Mouse (Mus musculus) gastrocnemius, adult 2 months (tissue): ENCODE results near the gene Sec24b. TPM values are rescaled to one million over a fixed set of nuclear protein-coding genes. Genes with fewer than 3 reads are reported as not detected.

Experiments
- DNase-seq: peaks from one replicate; pipeline ENCODE4 v3.0.0; 2022
- H3K27ac ChIP-seq: fragments of 200-600 bp; 2 replicates; pipeline ENCODE4 v1.8.1; 2022; ENCODE audit warnings: mild to moderate bottlenecking
- H3K4me3 ChIP-seq: fragments of 200-600 bp; 2 replicates; pipeline ENCODE4 v1.8.1; 2022; ENCODE audit warnings: mild to moderate bottlenecking, moderate library complexity
- CTCF ChIP-seq: fragments of 200-600 bp; IDR thresholded peaks from 2 replicates; pipeline ENCODE4 v1.8.1; 2022; ENCODE audit warnings: antibody characterized with exemption, mild to moderate bottlenecking, moderate library complexity
- intact Hi-C: fragments of 180-260 bp; cut with DNase I; formaldehyde crosslinking; loops from one replicate; pipeline ENCODE4 v1.15.1; 2025
- total RNA-seq, 2 experiments: library from RNA; stranded (reverse); gene quantifications; 2 replicates each; pipeline ENCODE4 v1.2.3; 2021

The Sec24b gene
- total RNA-seq, 2 experiments from 2014 or later: 24.9 to 28.8 TPM

DNA sequence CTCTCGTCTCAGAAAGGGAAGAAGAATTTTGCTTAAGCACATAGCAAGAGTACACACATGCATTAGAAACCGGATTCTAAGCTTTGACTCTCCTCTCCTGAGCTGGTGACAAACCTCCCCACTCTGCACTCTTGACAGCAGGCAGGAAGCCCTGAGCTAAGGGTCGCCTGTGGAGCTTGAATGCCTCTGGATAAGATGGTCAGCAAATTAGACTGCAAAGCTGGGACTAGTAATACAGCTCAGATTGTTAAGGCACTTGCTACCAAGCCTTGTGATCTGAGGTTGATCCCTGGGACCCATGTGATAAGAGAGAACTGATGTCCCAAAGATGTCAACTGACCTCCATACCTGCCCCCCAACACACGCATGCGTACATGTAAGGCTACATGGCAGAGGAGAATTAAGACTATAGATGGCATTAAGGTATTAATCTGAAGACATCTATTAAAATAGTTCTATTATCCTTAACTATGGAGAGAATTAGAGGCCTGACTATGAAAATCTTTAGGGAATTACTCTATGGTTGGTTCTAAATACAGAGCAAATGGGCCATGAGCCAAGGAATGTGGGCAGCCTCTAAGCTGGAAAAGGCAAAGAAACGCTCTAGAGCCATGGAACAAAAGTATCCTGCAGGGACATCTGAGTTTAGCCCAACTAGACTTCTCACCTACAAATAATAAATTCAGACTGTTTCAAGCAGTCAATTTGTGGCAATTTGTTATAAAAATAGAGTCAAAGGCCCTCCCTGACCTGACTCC lies 8.6 kb downstream of the Sec24b start:
- Histone ChIP-seq H3K4me3 (no peak overlapping the region), H3K27ac (peak overlapping the region; percentile 56)
- intact Hi-C loops: loop anchor here (10.0 kb wide), 1 partner anchor 58 kb away; no protein-coding TSS in a partner anchor
- DNase-seq: no peak
- TF ChIP-seq CTCF: no peak

DNA sequence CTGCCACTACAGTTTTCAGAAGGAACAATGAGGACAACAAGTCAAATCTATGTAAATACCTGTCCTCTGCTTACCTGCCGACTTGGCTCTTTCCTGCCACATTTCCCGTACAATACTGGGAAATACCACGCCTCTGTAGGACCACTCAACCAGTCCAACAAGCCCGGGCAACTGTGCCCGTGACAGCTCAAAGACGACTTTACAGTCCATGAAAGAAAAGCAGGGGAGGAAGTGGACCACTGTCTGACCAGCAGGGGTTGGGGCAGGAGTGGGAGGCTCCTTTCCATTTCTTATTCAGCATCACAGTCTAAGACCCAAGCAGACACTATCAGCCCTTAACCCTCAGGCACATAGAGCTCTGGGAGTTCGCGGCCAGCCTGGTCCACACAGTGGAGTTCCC lies 9.2 kb downstream of the Sec24b start:
- no peak overlapping the region for H3K27ac ChIP-seq
- DNase-seq: no peak
- no peak overlapping the region for H3K4me3 ChIP-seq
- intact Hi-C loops: loop anchor here (10.0 kb wide), 1 partner anchor 57 kb away; no protein-coding TSS in a partner anchor
- TF ChIP-seq CTCF: no peak

DNA sequence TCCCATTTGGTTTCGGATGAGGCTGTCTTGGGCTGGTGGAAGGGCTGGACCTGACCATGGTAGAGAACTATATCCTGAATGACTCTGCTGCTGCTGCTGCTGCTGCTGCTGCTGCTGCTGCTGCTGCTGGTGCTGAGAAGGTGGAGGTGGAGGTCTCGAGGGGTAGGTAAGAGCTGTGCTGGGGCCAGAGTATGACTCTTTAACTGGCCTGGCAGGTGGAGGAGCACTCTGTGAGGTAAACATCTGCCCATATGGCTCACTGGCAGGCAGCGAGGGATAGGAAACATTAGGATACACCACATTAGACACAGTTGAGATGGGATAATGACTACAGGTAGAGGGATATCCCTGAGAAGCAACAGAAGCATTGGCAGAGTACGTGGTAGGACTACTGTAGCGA lies 20.6 kb downstream of the Sec24b start:
- DNase-seq: no peak
- intact Hi-C loops: no loop called here

DNA sequence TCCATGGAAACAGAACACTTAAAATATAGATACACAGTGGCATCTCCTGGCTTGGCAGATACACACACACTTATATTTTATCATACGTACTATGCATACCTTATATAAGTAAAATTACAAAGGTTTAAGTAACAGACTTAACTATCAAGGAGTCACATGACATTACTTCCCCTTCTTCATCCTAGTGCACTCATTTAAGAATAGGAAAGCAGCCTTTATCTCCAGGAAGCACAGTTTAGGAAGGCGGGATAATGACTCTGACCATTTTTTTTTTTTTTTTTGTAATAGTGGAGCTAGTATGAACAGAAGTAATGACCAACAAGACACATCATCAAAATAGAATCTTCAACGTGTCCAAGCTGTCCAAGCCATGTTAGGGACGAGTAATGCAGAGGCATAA lies 21.3 kb downstream of the Sec24b start:
- H3K27ac ChIP-seq: no peak overlapping the region
- TF ChIP-seq CTCF: no peak
- no peak overlapping the region for H3K4me3 ChIP-seq
- intact Hi-C loops: no loop called here
- no peak for DNase-seq

More for the DNA sequence above, 20.6 kb downstream of the Sec24b start:
- no peak overlapping the region for H3K4me3 ChIP-seq
- H3K27ac ChIP-seq: no peak overlapping the region
- no peak for TF ChIP-seq CTCF

DNA sequence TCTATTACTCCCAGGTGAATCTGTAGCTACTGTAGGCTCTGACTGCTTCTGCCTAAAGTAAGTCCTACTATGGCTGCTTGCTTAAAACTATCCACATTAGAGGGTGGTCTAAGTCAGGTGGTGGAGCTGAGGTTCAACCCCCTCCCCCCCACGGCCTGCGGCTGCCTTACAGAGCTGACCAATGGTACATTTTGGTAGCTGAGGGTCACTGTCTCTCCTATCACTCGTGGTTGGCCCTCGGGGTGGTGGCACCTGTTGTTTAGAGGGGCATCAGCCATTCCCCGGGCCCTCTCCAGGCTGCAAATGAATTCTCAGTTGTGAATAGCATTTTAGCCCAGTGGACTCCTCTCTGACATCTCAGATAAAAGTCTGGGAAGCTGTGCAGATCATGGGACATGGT lies 32.6 kb downstream of the Sec24b start:
- no peak for TF ChIP-seq CTCF
- H3K4me3 ChIP-seq: no peak overlapping the region
- intact Hi-C loops: no loop called here
- H3K27ac ChIP-seq: no peak overlapping the region
- DNase-seq: no peak

DNA sequence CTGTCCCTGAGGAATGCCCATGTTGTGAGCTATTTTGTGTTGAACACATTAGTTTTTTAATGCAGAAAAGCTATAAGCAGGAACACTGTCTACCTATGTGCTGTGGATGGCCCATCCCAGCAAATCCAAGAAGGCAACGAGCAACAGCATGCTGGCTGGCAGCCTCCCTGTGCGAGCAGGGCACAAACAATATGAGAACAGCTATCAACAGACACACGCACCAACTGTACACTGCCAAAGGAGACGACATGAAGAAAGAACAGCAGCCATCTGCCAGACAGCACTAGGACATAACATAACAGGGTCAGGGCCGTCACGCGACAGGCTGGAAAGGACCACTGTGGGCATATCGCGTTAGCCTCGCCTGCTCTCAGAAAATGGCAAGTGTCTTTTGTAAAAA lies 35.2 kb downstream of the Sec24b start:
- Histone ChIP-seq H3K4me3 (no peak overlapping the region), H3K27ac (no peak overlapping the region)
- no peak for DNase-seq
- no peak for TF ChIP-seq CTCF
- intact Hi-C loops: no loop called here

DNA sequence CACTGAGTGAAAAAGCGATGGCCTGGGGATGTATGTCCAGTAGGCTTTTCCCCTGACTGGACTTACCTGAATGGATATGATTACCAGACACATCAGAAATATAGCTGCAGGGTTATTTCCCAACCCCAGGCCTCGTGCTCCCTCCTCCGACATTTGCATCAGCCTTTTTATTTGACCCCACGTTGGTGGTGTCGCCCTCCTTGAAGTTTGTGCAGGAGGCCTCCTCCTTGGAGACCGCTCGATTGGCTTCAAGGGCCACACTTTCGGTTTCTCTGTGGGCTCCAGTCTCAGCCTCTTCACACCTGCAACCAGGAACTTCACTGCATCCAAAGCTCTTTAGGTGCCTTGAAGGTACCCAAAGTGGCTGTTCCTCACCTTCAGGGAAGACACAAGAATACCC lies 35.8 kb downstream of the Sec24b start:
- H3K27ac ChIP-seq: no peak overlapping the region
- intact Hi-C loops: no loop called here
- no peak for TF ChIP-seq CTCF
- DNase-seq: no peak
- H3K4me3 ChIP-seq: no peak overlapping the region

DNA sequence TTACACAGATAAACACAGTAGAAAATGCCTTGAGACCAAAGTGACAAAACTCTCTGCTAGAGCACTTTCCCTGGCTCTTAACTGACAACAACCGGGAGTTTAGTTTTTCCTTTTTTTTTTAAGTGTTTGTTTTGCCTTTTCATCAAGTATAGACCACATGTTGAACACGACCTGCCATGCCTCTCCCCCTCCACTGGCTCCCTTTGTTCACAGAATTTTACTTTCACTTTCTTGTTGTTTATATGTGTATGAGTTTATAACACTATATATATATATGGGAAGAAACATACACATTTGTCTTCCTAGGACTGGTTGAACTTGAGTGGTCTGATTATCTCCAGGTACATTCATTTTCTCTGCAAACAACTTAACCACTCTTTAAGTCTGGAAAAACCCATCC lies 48.4 kb downstream of the Sec24b start:
- Histone ChIP-seq H3K4me3 (no peak overlapping the region), H3K27ac (no peak overlapping the region)
- DNase-seq: no peak
- TF ChIP-seq CTCF: no peak
- intact Hi-C loops: no loop called here

DNA sequence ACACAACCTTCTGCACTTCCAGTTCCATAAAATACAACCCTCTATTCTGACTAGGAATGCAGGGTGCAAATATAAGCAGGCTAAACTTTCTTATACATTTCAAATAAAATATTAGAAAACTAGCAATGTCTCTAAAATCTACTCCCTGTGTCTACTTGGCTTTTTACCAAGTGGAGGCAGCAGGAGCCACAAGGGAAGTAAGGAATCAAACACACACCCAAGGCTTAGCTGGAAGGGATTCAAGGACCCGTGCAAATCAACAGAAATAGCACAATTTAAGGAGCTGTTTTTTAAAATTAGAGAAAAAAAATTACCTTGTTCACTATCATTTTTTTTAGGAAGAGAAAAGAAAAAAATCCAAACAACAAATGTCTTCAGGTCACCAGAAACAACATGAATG lies 50.1 kb downstream of the Sec24b start:
- TF ChIP-seq CTCF: no peak
- no peak overlapping the region for H3K27ac ChIP-seq
- intact Hi-C loops: no loop called here
- no peak for DNase-seq
- no peak overlapping the region for H3K4me3 ChIP-seq

DNA sequence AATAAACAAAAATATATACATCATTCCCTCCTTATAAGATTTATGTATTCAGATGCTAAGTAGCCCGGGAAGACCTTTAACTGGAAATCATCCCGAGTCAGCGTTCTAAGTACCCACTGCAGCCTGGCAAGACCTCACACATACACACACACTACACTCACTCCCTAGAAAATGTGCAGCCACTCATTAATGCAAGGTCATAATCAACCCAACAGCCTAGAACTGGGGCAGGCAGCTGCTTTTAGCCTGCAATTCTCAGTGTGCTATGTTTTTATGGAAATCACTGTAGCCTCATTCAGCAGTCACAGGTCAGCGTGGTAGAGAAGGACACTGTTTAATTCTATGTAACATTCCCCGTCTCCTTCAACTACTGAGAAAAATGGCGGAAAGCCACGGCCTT lies 55.2 kb downstream of the Sec24b start:
- no peak overlapping the region for H3K4me3 ChIP-seq
- no peak for TF ChIP-seq CTCF
- intact Hi-C loops: no loop called here
- H3K27ac ChIP-seq: no peak overlapping the region
- no peak for DNase-seq

DNA sequence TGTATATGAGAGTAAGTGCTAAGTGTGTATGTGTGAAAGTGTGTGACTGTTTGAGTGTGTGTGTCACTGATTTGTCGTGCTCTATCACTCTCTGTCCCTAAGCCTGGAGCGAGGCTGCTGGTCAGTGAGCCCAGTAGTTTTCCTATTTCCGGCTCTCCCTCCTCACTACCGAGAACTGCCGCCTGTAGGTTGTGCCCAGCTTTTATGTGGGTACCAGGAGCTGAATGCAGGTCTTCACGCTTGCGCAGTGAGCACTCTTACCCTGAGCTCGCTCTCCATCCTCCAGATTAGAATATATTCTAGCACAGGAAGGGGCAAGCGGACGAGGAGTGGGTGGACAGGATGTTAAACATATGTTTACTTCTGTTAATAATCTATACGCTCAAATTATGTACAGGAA lies 60.4 kb downstream of the Sec24b start:
- intact Hi-C loops: no loop called here
- no peak for DNase-seq
- H3K4me3 ChIP-seq: no peak overlapping the region
- TF ChIP-seq CTCF: no peak
- no peak overlapping the region for H3K27ac ChIP-seq

DNA sequence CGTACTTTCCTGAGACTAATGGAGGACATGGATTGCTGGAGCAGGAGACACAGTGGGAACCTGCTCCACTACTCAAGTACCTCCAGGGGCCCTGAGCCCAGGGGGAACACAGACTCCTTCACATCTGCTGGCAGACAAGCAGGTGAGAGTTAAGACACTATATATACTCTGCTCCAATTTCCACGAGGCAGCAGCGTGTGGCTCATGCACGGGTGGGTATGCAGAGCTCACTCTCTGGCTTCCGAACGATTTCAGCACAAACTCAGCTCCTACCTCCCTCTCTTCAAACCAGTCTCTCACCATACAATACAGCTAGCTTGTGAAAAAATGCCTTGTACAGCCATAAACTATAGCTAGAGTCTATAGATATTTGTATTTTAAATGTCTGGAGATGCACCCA lies 62.8 kb downstream of the Sec24b start:
- intact Hi-C loops: loop anchor here (10.0 kb wide), 1 partner anchor 56 kb away; no protein-coding TSS in a partner anchor
- Histone ChIP-seq H3K27ac (peak overlapping the region; percentile 57), H3K4me3 (no peak overlapping the region)
- no peak for DNase-seq
- no peak for TF ChIP-seq CTCF

DNA sequence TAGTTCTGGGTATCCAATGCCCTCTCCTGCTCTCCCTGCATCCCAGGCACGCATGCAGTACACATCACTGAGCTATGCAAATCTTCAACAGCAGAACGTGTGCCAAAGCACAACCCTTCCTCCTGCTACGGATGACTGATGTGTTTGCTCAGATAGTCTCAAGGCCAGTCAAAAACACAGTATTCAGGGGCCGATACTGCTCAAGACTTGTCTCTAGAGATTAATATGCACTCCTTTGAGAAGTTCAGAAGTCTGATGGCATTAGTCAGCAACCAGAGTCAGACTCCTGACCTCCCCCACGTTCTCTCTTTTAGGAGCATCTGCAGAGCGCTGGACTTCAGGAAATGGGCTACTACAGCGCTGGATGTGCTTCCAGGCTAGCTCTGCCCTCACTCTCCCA lies 63.4 kb downstream of the Sec24b start:
- Histone ChIP-seq H3K4me3 (no peak overlapping the region), H3K27ac (no peak overlapping the region; the same call in 1 of the 2 replicates)
- DNase-seq: no peak
- intact Hi-C loops: loop anchor here (10.0 kb wide), 1 partner anchor 57 kb away; no protein-coding TSS in a partner anchor
- no peak for TF ChIP-seq CTCF

DNA sequence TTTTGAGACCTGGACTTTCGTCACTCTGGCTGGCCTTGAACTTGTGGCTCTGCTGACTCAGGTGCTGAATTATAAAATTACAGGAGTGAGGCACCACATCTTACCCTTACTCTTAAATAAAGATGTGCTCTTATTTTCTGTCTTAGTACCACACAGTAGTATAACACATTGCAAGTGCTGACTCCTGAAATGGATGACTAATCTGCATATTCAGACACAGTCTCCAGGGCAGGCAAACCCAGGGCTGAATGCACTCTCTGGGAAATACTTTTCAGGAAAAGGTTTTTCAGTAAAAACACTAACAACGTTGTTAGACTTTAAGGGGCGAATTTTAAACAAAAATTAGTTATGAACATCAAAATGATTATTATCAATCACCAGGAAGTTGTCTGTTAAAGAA lies 64.0 kb downstream of the Sec24b start:
- Histone ChIP-seq H3K4me3 (no peak overlapping the region), H3K27ac (no peak overlapping the region)
- DNase-seq: no peak
- TF ChIP-seq CTCF: no peak
- intact Hi-C loops: loop anchor here (10.0 kb wide), 1 partner anchor 57 kb away; no protein-coding TSS in a partner anchor
